Mouse (Mus musculus) cortical plate, adult 2 months (tissue): ENCODE results near the gene Cited2.

Source experiments
- CTCF ChIP-seq: fragments of 200-500 bp; IDR thresholded peaks from 2 replicates; pipeline ENCODE4 v1.5.1; 2011; ENCODE audit warnings: mild to moderate bottlenecking, control low read depth, low read length; ENCODE audit not compliant: insufficient read depth; ENCODE audit errors: extremely low read depth
- POLR2A ChIP-seq: fragments of 200-500 bp; IDR thresholded peaks from 2 replicates; pipeline ENCODE4 v1.6.1; 2011; ENCODE audit warnings: mild to moderate bottlenecking, low read length, control low read depth; ENCODE audit not compliant: insufficient read depth; ENCODE audit errors: extremely low read depth

DNA sequence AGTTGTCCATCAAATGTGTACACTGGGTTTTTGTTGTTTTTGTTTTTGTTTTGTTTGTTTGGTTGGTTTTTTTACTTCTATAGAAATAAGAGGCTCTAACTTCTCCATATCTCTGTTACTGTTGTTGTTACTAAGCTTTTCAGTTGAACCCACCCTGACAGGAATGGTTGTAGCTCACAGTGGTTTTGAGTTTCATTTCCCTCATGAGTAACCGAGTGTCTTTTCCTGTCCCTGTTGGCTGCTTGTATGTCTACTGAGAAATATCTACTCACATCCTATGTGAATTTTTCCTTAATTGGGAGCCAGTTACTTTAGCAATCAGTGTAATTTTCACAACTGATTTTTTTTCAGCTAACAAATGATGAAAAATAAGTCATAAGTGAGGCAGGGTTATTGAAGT lies 31.3 kb upstream of the Cited2 start:
- TF ChIP-seq CTCF (no peak), POLR2A (no peak)
